Mouse (Mus musculus) pancreas, adult 10 weeks (tissue): Measurements from ENCODE around the gene Dus1l. TPM values are rescaled to one million over a fixed set of nuclear protein-coding genes. Genes with fewer than 3 reads are reported as not detected.

Experiments used
- polyA plus RNA-seq: library from polyadenylated mRNA; stranded (reverse); fragments of 350-450 nt; fragmentation: Illumina TruSeq; extraction: RNeasy Lipid Tissue Mini Kit (QIAGEN cat#74804); gene quantifications from one replicate; pipeline ENCODE4 v1.2.3, GENCODE M21; 2015; ENCODE audit warnings: low read depth, low replicate concordance; ENCODE audit not compliant: insufficient read depth

The Dus1l gene
- 25.3 TPM for polyA plus RNA-seq

GRCm38 (mm10) chr11:120795756-120796613, at the start of gene Dus1l:
TSS of gene Dus1l (minus strand) at chr11:120796403.

GRCm38 (mm10) chr11:120823956-120824786, 28.0 kb upstream of the Dus1l start, which contains the start of gene Fasn:
TSS of gene Fasn (minus strand) at chr11:120824547.

GRCm38 (mm10) chr11:120784064-120784791, 12.0 kb downstream of the Dus1l start, which contains the start of the genes Rfng and Gps1:
TSS of gene Rfng (minus strand) at chr11:120784207.
TSS of gene Gps1 (plus strand) at chr11:120784272.

GRCm38 (mm10) chr11:120762672-120763041, 33.5 kb downstream of the Dus1l start, which contains the start of gene Hmga1b:
TSS of gene Hmga1b (plus strand) at chr11:120762794.

Other genes with a start within 250 kb of the Dus1l start
- 27.1 TPM for gene Mcrip1, start 246.7 kb downstream of the Dus1l start, polyA plus RNA-seq
- not detected for gene Ppp1r27, start 245.3 kb downstream of the Dus1l start, polyA plus RNA-seq
- gene P4hb, start 223.2 kb downstream of the Dus1l start, polyA plus RNA-seq = 636 TPM
- 79.0 TPM for gene Arhgdia, start 214.8 kb downstream of the Dus1l start, polyA plus RNA-seq
- gene Alyref, start 198.0 kb downstream of the Dus1l start, polyA plus RNA-seq = 13.4 TPM
- 11.9 TPM for gene Anapc11, start 198.0 kb downstream of the Dus1l start, polyA plus RNA-seq
- not detected for gene Npb, start 187.9 kb downstream of the Dus1l start, polyA plus RNA-seq
- gene Pcyt2, start 178.5 kb downstream of the Dus1l start, polyA plus RNA-seq = 38.6 TPM
- gene Sirt7, start 171.2 kb downstream of the Dus1l start, polyA plus RNA-seq = 19.3 TPM
- 11.0 TPM for gene Mafg, start 162.8 kb downstream of the Dus1l start, polyA plus RNA-seq
- gene Pycr1, start 152.6 kb downstream of the Dus1l start, polyA plus RNA-seq = 24.5 TPM
- gene Myadml2, start 148.2 kb downstream of the Dus1l start, polyA plus RNA-seq = 1.4 TPM
- gene Notum, start 135.2 kb downstream of the Dus1l start, polyA plus RNA-seq = 0.81 TPM
- 29.7 TPM for gene Aspscr1, start 123.4 kb downstream of the Dus1l start, polyA plus RNA-seq
- gene Cenpx, start 82.7 kb downstream of the Dus1l start, polyA plus RNA-seq = 30.4 TPM
- gene Lrrc45, start 82.5 kb downstream of the Dus1l start, polyA plus RNA-seq = 37.8 TPM
- 6.0 TPM for gene Rac3, start 74.9 kb downstream of the Dus1l start, polyA plus RNA-seq
- 12.0 TPM for gene Dcxr, start 69.1 kb downstream of the Dus1l start, polyA plus RNA-seq
- 26.0 TPM for gene Cbr2, start 64.3 kb downstream of the Dus1l start, polyA plus RNA-seq
- not detected for gene Hmga1b, start 33.6 kb downstream of the Dus1l start, polyA plus RNA-seq
- 22.7 TPM for gene Rfng, start 12.2 kb downstream of the Dus1l start, polyA plus RNA-seq
- 35.2 TPM for gene Gps1, start 12.1 kb downstream of the Dus1l start, polyA plus RNA-seq
- gene Fasn, start 28.1 kb upstream of the Dus1l start, polyA plus RNA-seq = 22.9 TPM
- gene Ccdc57, start 136.5 kb upstream of the Dus1l start, polyA plus RNA-seq = 4.3 TPM
- gene Slc16a3, start 152.1 kb upstream of the Dus1l start, polyA plus RNA-seq = not detected
- gene Csnk1d, start 194.9 kb upstream of the Dus1l start, polyA plus RNA-seq = 15.0 TPM
- gene Cd7, start 243.0 kb upstream of the Dus1l start, polyA plus RNA-seq = not detected